In the genomic region with DNA sequence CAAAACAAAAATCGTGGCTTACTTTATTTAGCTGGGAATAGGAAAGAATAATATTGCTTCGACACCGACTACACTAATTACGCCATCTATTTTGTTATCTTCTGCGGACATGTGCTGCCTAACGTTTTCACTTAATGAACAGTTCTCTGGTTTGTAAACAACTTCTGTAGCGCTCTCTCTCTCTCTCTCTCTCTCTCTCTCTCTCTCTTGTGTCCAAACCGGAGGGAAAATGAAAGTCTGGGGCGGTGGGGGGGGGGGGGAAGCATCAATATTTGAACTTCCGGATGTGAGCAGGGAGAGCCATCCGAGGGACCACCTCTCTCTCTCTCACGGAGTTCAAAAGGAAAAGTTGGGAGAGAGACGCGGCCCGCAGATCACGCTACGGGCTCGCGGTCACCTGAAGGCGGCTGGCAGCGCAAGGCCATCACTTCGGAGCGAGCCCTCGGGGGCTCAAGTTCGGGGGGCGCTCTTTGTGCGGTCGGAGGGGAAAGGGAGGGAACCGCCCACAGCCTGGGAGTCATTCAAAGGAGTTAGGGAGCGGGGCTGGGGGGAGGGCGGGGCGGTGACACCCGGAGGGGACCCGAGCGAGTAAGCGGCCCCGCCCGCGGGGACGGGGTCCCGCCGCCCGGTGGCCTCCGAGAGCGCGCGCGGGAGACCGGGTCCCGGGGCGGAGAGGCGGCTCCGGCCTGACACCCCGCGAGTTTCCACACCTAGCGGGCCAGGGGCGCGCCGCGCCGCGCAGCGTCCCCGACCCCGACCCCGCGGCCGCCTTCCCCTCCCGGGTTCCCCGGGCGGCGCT, we compare ENCODE assay signal across 8 mouse cellular contexts. TPM values are rescaled to one million over a fixed set of nuclear protein-coding genes. Genes with fewer than 3 reads are reported as not detected.
DNase-seq lines count a peak whose midpoint lies in the region; ATAC-seq and TF ChIP-seq lines count a peak whose summit lies in the region.

No protein-coding gene starts in this region.

- DNase-seq in kidney, adult 2 months = no peak
- no peak for DNase-seq in kidney, adult 11 months
- peak; percentile 68 to 87 for DNase-seq in adrenal gland, adult (ENCODE audit: inconsistent age in 2 of 2, low spot score in 1 of 2)
- peak; percentile 36 for DNase-seq in hindbrain, embryonic 14.5 days (ENCODE audit: low spot score)
- peak; percentile 80 for DNase-seq in liver, embryonic 11.5 days (ENCODE audit: low spot score)
- peak; percentile 30 for DNase-seq in midbrain, postnatal 0 days (ENCODE audit: low spot score)
- peak; percentile 56 to 66 for DNase-seq in thymus, adult 18-20 months

- peak overlapping the region; percentile 90 for H3K9ac ChIP-seq in hindbrain, embryonic 14.5 days
- H3K9ac ChIP-seq in liver, embryonic 11.5 days (ENCODE audit: low read depth, low read length) = peak overlapping the region; percentile 98
- peak overlapping the region; percentile 92 for H3K9ac ChIP-seq in midbrain, postnatal 0 days (replicated peaks; ENCODE audit: low read length, poor library complexity, severe bottlenecking)

- no peaks in the 10 kb centered on the region for H3K27me3 ChIP-seq in kidney, adult 2 months (replicated peaks; ENCODE audit: control insufficient read depth, insufficient read depth, low read length)
- H3K27me3 ChIP-seq in hindbrain, embryonic 14.5 days (ENCODE audit: control insufficient read depth, insufficient read depth, low read length) = no peaks in the 10 kb centered on the region
- no peaks in the 10 kb centered on the region for H3K27me3 ChIP-seq in liver, embryonic 11.5 days (replicated peaks; ENCODE audit: control insufficient read depth, insufficient read depth, low read length)
- H3K27me3 ChIP-seq in midbrain, postnatal 0 days (ENCODE audit: insufficient read depth, low read length) = no peaks in the 10 kb centered on the region

- TF ChIP-seq CTCF in kidney, adult 2 months (conservative IDR thresholded peaks at IDR 0.05; ENCODE audit: insufficient read depth, insufficient read length, low read depth, low read length) = no peak
- TF ChIP-seq CTCF in embryonic fibroblast, embryonic 13.5 days (IDR thresholded peaks at IDR 0.05; ENCODE audit: borderline replicate concordance, insufficient read depth, low read length) = no peak
- TF ChIP-seq CTCF in midbrain, postnatal 0 days (IDR thresholded peaks at IDR 0.05) = no peak

- peak overlapping the region; percentile 97 for H3K4me3 ChIP-seq in kidney, adult 2 months (ENCODE audit: insufficient read depth, low read depth, low read length)
- peak overlapping the region; percentile 94 for H3K4me3 ChIP-seq in embryonic fibroblast, embryonic 13.5 days (ENCODE audit: insufficient read depth, low read length)
- peak overlapping the region; percentile 85 for H3K4me3 ChIP-seq in hindbrain, embryonic 14.5 days (replicated peaks; ENCODE audit: low read length)
- peak overlapping the region; percentile 99 for H3K4me3 ChIP-seq in liver, embryonic 11.5 days (ENCODE audit: low read depth, low read length)
- peak overlapping the region; percentile 100 for H3K4me3 ChIP-seq in midbrain, postnatal 0 days (ENCODE audit: low read depth, low read length)

- peak overlapping the region; percentile 59 for H3K4me2 ChIP-seq in hindbrain, embryonic 14.5 days (replicated peaks)
- H3K4me2 ChIP-seq in liver, embryonic 11.5 days = peak overlapping the region; percentile 68
- H3K4me2 ChIP-seq in midbrain, postnatal 0 days (ENCODE audit: low read depth, low read length, poor library complexity, severe bottlenecking) = peak overlapping the region; percentile 71

- H3K4me1 ChIP-seq in kidney, adult 2 months (ENCODE audit: control insufficient read depth, insufficient read depth, low read length) = peaks cover 2% of the 10 kb centered on the region; the same call in 1 of the 2 replicates
- H3K4me1 ChIP-seq in embryonic fibroblast, embryonic 13.5 days (ENCODE audit: control insufficient read depth, insufficient read depth, low read length) = no peaks in the 10 kb centered on the region
- H3K4me1 ChIP-seq in hindbrain, embryonic 14.5 days (replicated peaks; ENCODE audit: control insufficient read depth, insufficient read depth, low read length) = peaks cover 5% of the 10 kb centered on the region
- peaks cover 16% of the 10 kb centered on the region for H3K4me1 ChIP-seq in liver, embryonic 11.5 days (replicated peaks; ENCODE audit: control insufficient read depth, insufficient read depth, low read length)
- no peaks in the 10 kb centered on the region for H3K4me1 ChIP-seq in midbrain, postnatal 0 days (ENCODE audit: insufficient read depth, low read length)

- H3K36me3 ChIP-seq in kidney, adult 2 months (ENCODE audit: control insufficient read depth, insufficient read depth, low read length) = no peaks in the 10 kb centered on the region
- H3K36me3 ChIP-seq in hindbrain, embryonic 14.5 days (replicated peaks; ENCODE audit: control insufficient read depth, insufficient read depth) = no peaks in the 10 kb centered on the region
- no peaks in the 10 kb centered on the region for H3K36me3 ChIP-seq in liver, embryonic 11.5 days (ENCODE audit: control insufficient read depth, insufficient read depth, low read length)
- H3K36me3 ChIP-seq in midbrain, postnatal 0 days (ENCODE audit: insufficient read depth, low read length) = no peaks in the 10 kb centered on the region

- 1% methylated on average over 67 of the region's 72 CpGs for WGBS in kidney, adult 2 months
- WGBS in hindbrain, embryonic 14.5 days = 1% methylated on average over 44 of the region's 72 CpGs
- WGBS in liver, embryonic 11.5 days = under 1% methylated on average over 49 of the region's 72 CpGs
- WGBS in midbrain, postnatal 0 days = 0% methylated on average over 47 of the region's 72 CpGs

- ATAC-seq in hindbrain, embryonic 14.5 days (ENCODE audit: low FRiP score) = peak; percentile 5
- ATAC-seq in liver, embryonic 11.5 days (replicated peaks; ENCODE audit: low FRiP score) = peak; percentile 32
- ATAC-seq in midbrain, postnatal 0 days (ENCODE audit: low FRiP score) = peak; percentile 17

- H3K9me3 ChIP-seq in hindbrain, embryonic 14.5 days (ENCODE audit: control insufficient read depth, low read length) = no peaks in the 10 kb centered on the region
- no peaks in the 10 kb centered on the region for H3K9me3 ChIP-seq in liver, embryonic 11.5 days (ENCODE audit: control insufficient read depth, low read length)
- H3K9me3 ChIP-seq in midbrain, postnatal 0 days (ENCODE audit: low read length) = no peaks in the 10 kb centered on the region

- peak overlapping the region; percentile 56 for H3K27ac ChIP-seq in kidney, adult 2 months (ENCODE audit: insufficient read depth, low read depth, low read length)
- peak overlapping the region; percentile 59 for H3K27ac ChIP-seq in embryonic fibroblast, embryonic 13.5 days (ENCODE audit: insufficient read depth, low read length)
- H3K27ac ChIP-seq in hindbrain, embryonic 14.5 days = peak overlapping the region; percentile 93
- peak overlapping the region; percentile 99 for H3K27ac ChIP-seq in liver, embryonic 11.5 days (ENCODE audit: low read depth, low read length)
- peak overlapping the region; percentile 92 for H3K27ac ChIP-seq in midbrain, postnatal 0 days (ENCODE audit: low read depth, low read length)

- TF ChIP-seq POLR2A in kidney, adult 2 months (IDR thresholded peaks at IDR 0.05; ENCODE audit: low read depth, low read length) = no peak
- 0 out of 2 replicates have a peak, but pooled peaks have one; percentile 11 for TF ChIP-seq POLR2A in embryonic fibroblast, embryonic 13.5 days (IDR thresholded peaks at IDR 0.05; ENCODE audit: low read depth, low read length)

RNA-seq across cellular contexts. Expression of gene Pkn2, which starts 0.8 kb away (rescaled TPM):
- polyA plus RNA-seq in kidney, adult 2 months (2012; rRNA removed) = 12.7 and 13.6 TPM in 2 replicates
- 64.4 and 75.0 TPM in 2 replicates for polyA plus RNA-seq in embryonic fibroblast, embryonic 13.5 days (2011; ENCODE audit: insufficient read length, low read depth, missing spikeins)
- polyA plus RNA-seq in hindbrain, embryonic 14.5 days (2014; fragmentation: Nextera tagmentation; extraction: Ambion mirVana) = 22.0 and 24.5 TPM in 2 replicates
- polyA plus RNA-seq in liver, embryonic 11.5 days (2014; fragmentation: Nextera tagmentation; extraction: Ambion mirVana) = 42.7 and 43.6 TPM in 2 replicates
- total RNA-seq in midbrain, postnatal 0 days (2014; rRNA removed) = 20.9 and 27.2 TPM in 2 replicates
- polyA plus RNA-seq in midbrain, postnatal 0 days (2015; fragmentation: Nextera tagmentation; extraction: Ambion mirVana) = 15.5 and 24.1 TPM in 2 replicates

Comparison
In these comparisons a context has a peak if more than half of its experiments do, and no peak if none do; other contexts are left out.
1. DNase-seq: peak in adrenal gland, adult (2 of 2), hindbrain, embryonic 14.5 days (single experiment), liver, embryonic 11.5 days (single experiment), midbrain, postnatal 0 days (single experiment) and thymus, adult 18-20 months (2 of 2); none in kidney, adult 2 months (single experiment) and kidney, adult 11 months (single experiment).
2. Peak in every context shown above with its lines, with median percentiles within 50 percentile points of each other: H3K27ac ChIP-seq, H3K4me3 ChIP-seq, ATAC-seq, H3K4me2 ChIP-seq and H3K9ac ChIP-seq.